Mouse (Mus musculus): Measurements from ENCODE around the gene Mphosph9.
A peak's percentile ranks its signal among the peaks of the same experiment; 100 is the strongest.

Mphosph9 gene

GRCm38 (mm10) chr5:124267652-124268051 lies 60.1 kb downstream of the Mphosph9 start:
- no peak for DNase-seq (ENCODE audit: low spot score)

GRCm38 (mm10) chr5:124266821-124267220 lies 61.0 kb downstream of the Mphosph9 start:
- no peak for DNase-seq (ENCODE audit: low spot score)

GRCm38 (mm10) chr5:124263246-124263645 lies 64.5 kb downstream of the Mphosph9 start:
- DNase-seq (ENCODE audit: low spot score): no peak

GRCm38 (mm10) chr5:124262090-124262489 lies 65.7 kb downstream of the Mphosph9 start:
- no peak for DNase-seq (ENCODE audit: low spot score)

- DNase-seq (ENCODE audit: low spot score): no peak
Observed at GRCm38 (mm10) chr5:124259133-124259532, 68.6 kb downstream of the Mphosph9 start.

- no peak for DNase-seq (ENCODE audit: low spot score)
Observed at GRCm38 (mm10) chr5:124258026-124258425, 69.7 kb downstream of the Mphosph9 start.

GRCm38 (mm10) chr5:124255141-124255540 lies 72.6 kb downstream of the Mphosph9 start:
- no peak for DNase-seq (ENCODE audit: low spot score)

GRCm38 (mm10) chr5:124253555-124253954 lies 74.2 kb downstream of the Mphosph9 start:
- no peak for DNase-seq (ENCODE audit: low spot score)

GRCm38 (mm10) chr5:124252580-124253320 lies 75.0 kb downstream of the Mphosph9 start:
- no peak for DNase-seq (ENCODE audit: low spot score)

- no peak for DNase-seq (ENCODE audit: low spot score)
Observed at GRCm38 (mm10) chr5:124251070-124251469, 76.7 kb downstream of the Mphosph9 start.

- DNase-seq (ENCODE audit: low spot score): peak; percentile 65
Observed at GRCm38 (mm10) chr5:124249614-124250591, 77.9 kb downstream of the Mphosph9 start, which contains the start of gene Pitpnm2. Gene Pitpnm2 (minus strand): TSS chr5:124249760.

GRCm38 (mm10) chr5:124248845-124249613 lies 78.7 kb downstream of the Mphosph9 start:
- DNase-seq (ENCODE audit: low spot score): peak; percentile 48

GRCm38 (mm10) chr5:124247986-124248626 lies 79.7 kb downstream of the Mphosph9 start:
- peak; percentile 57 for DNase-seq (ENCODE audit: low spot score)

GRCm38 (mm10) chr5:124247296-124247695 lies 80.5 kb downstream of the Mphosph9 start:
- no peak for DNase-seq (ENCODE audit: low spot score)

- no peak for DNase-seq (ENCODE audit: low spot score)
Observed at GRCm38 (mm10) chr5:124244885-124245284, 82.9 kb downstream of the Mphosph9 start.

- DNase-seq (ENCODE audit: low spot score): no peak
Observed at GRCm38 (mm10) chr5:124244449-124244848, 83.3 kb downstream of the Mphosph9 start.

- no peak for DNase-seq (ENCODE audit: low spot score)
Observed at GRCm38 (mm10) chr5:124243236-124243901, 84.4 kb downstream of the Mphosph9 start.

GRCm38 (mm10) chr5:124241686-124242444 lies 85.9 kb downstream of the Mphosph9 start:
- DNase-seq (ENCODE audit: low spot score): no peak

- no peak for DNase-seq (ENCODE audit: low spot score)
Observed at GRCm38 (mm10) chr5:124240841-124241685, 86.7 kb downstream of the Mphosph9 start.

Data from adipocyte (in vitro differentiated cells).